Mouse (Mus musculus): ENCODE data around the gene Plekhs1. TPM values are rescaled to one million over a fixed set of nuclear protein-coding genes. Genes with fewer than 3 reads are reported as not detected.

Gene Plekhs1
- polyA plus RNA-seq (2015; fragmentation: Nextera tagmentation; extraction: Ambion mirVana), result 0.06 and 0.14 TPM in 2 replicates

DNA sequence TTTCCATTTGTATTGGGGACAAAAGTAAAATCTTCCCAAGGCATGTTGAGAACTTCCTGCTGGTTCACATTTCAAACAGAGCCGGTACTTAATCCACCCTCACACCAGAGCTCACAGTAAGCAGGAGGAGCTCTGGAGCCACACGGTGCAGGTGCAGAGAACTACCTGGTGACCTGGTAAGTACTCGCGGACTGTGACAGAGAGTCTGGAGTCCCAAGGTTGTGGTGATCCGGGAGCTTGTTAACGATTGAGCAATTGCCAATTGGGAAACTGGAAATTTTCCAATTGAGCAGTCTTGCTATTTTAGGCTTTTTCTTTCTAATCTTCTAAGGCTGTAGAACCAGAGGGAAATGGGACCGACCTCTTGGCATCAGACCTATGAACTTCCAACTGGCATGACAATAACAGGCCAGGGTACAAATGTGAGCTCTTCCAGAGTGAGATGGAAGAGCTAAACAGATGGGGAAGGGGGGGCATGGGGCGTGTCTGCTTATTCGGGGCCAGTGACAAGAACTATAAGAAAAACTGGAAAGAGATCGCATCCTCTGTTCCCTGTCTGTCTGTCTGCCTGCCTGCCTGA lies at the start of gene Plekhs1:
Plekhs1 (plus strand) TSS at position 119 of the 580 bp plus-strand sequence.
- Histone ChIP-seq H3K4me2 (no peak within 1 kb of the TSS), H3K4me1 (peaks cover 4% of the 10 kb centered on the region; the same call in 1 of the 2 replicates), H3K4me3 (no peak within 1 kb of the TSS), H3K27me3 (no peaks in the 10 kb centered on the region), H3K9ac (no peak within 1 kb of the TSS), H3K36me3 (ENCODE audit: poor library complexity, severe bottlenecking) (no peaks in the 10 kb centered on the region), H3K27ac (no peak within 1 kb of the TSS), H3K9me3 (replicated peaks) (no peaks in the 10 kb centered on the region)
- 55% methylated on average over 10 of the region's 10 CpGs for WGBS
- no peak for ATAC-seq

- Histone ChIP-seq H3K36me3 (ENCODE audit: poor library complexity, severe bottlenecking) (no peaks in the 10 kb centered on the region), H3K9me3 (replicated peaks) (no peaks in the 10 kb centered on the region), H3K27ac (no peak overlapping the region), H3K9ac (no peak overlapping the region), H3K4me2 (no peak overlapping the region), H3K4me1 (peaks cover 3% of the 10 kb centered on the region), H3K27me3 (no peaks in the 10 kb centered on the region), H3K4me3 (no peak overlapping the region)
- no peak for ATAC-seq
- WGBS, result 85% methylated on average over 4 of the region's 4 CpGs
Observed at GRCm38 (mm10) chr19:56418404-56418803, 43.0 kb upstream of the Plekhs1 start.

- WGBS, result 65% methylated on average over 9 of the region's 9 CpGs
- peaks cover 7% of the 10 kb centered on the region for H3K4me1 ChIP-seq
- no peak overlapping the region for H3K4me3 ChIP-seq
- no peak overlapping the region for H3K27ac ChIP-seq
- H3K9me3 ChIP-seq (replicated peaks), result no peaks in the 10 kb centered on the region
- H3K36me3 ChIP-seq (ENCODE audit: poor library complexity, severe bottlenecking), result no peaks in the 10 kb centered on the region
- no peaks in the 10 kb centered on the region for H3K27me3 ChIP-seq
- no peak overlapping the region for H3K9ac ChIP-seq
- H3K4me2 ChIP-seq, result no peak overlapping the region
- ATAC-seq, result no peak
Observed at GRCm38 (mm10) chr19:56419452-56419851, 42.0 kb upstream of the Plekhs1 start.

DNA sequence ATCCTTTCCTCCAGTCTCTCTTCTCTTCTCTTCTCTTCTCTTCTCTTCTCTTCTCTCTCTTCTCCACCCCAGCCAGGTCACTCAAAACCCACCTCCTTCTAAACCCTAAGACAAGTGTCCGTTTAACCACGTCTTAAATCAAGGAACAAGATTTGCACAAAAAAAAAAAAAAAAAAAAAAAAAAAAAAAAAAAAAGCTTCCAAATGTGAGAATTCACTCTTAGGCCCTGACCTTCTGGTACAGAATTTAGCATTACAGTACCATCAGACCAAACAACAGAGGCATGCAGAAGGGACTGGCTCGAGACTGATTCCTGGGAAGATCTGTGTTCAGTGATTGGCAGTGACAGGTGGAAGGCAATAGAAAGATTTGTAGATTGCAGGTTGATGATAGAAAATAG lies 41.1 kb upstream of the Plekhs1 start:
- peaks cover 10% of the 10 kb centered on the region for H3K4me1 ChIP-seq
- no peak overlapping the region for H3K4me2 ChIP-seq
- no peaks in the 10 kb centered on the region for H3K36me3 ChIP-seq (ENCODE audit: poor library complexity, severe bottlenecking)
- no peak for ATAC-seq
- H3K9ac ChIP-seq, result no peak overlapping the region
- no peaks in the 10 kb centered on the region for H3K27me3 ChIP-seq
- H3K4me3 ChIP-seq, result no peak overlapping the region
- no peaks in the 10 kb centered on the region for H3K9me3 ChIP-seq (replicated peaks)
- H3K27ac ChIP-seq, result no peak overlapping the region
- 85% methylated on average over 3 of the region's 3 CpGs for WGBS

GRCm38 (mm10) chr19:56422476-56423338 lies 38.7 kb upstream of the Plekhs1 start:
- H3K36me3 ChIP-seq (ENCODE audit: poor library complexity, severe bottlenecking), result no peaks in the 10 kb centered on the region
- ATAC-seq, result peak; percentile 48
- no peaks in the 10 kb centered on the region for H3K27me3 ChIP-seq
- peaks cover 16% of the 10 kb centered on the region for H3K4me1 ChIP-seq
- H3K4me3 ChIP-seq, result no peak overlapping the region
- no peak overlapping the region for H3K9ac ChIP-seq
- H3K9me3 ChIP-seq (replicated peaks), result no peaks in the 10 kb centered on the region
- H3K27ac ChIP-seq, result no peak overlapping the region
- H3K4me2 ChIP-seq, result no peak overlapping the region
- 33% methylated on average over 14 of the region's 14 CpGs for WGBS

GRCm38 (mm10) chr19:56423370-56423769 lies 38.1 kb upstream of the Plekhs1 start:
- H3K27me3 ChIP-seq, result no peaks in the 10 kb centered on the region
- no peaks in the 10 kb centered on the region for H3K9me3 ChIP-seq (replicated peaks)
- no peak overlapping the region for H3K27ac ChIP-seq
- H3K36me3 ChIP-seq (ENCODE audit: poor library complexity, severe bottlenecking), result no peaks in the 10 kb centered on the region
- peaks cover 16% of the 10 kb centered on the region for H3K4me1 ChIP-seq
- no peak overlapping the region for H3K4me2 ChIP-seq
- 51% methylated on average over 12 of the region's 12 CpGs for WGBS
- ATAC-seq, result peak; percentile 30; the same call in 1 of the 2 replicates
- no peak overlapping the region for H3K9ac ChIP-seq
- H3K4me3 ChIP-seq, result no peak overlapping the region

- H3K4me3 ChIP-seq, result no peak overlapping the region
- H3K9ac ChIP-seq, result no peak overlapping the region
- WGBS, result 77% methylated on average over 17 of the region's 17 CpGs
- no peak overlapping the region for H3K4me2 ChIP-seq
- H3K9me3 ChIP-seq (replicated peaks), result no peaks in the 10 kb centered on the region
- ATAC-seq, result no peak
- no peaks in the 10 kb centered on the region for H3K36me3 ChIP-seq (ENCODE audit: poor library complexity, severe bottlenecking)
- H3K27ac ChIP-seq, result no peak overlapping the region
- peaks cover 16% of the 10 kb centered on the region for H3K4me1 ChIP-seq
- no peaks in the 10 kb centered on the region for H3K27me3 ChIP-seq
Observed at GRCm38 (mm10) chr19:56424606-56425395, 36.6 kb upstream of the Plekhs1 start.

- Histone ChIP-seq H3K4me2 (no peak overlapping the region), H3K4me3 (no peak overlapping the region), H3K36me3 (ENCODE audit: poor library complexity, severe bottlenecking) (no peaks in the 10 kb centered on the region), H3K27ac (no peak overlapping the region), H3K4me1 (peaks cover 16% of the 10 kb centered on the region), H3K9ac (no peak overlapping the region), H3K9me3 (replicated peaks) (no peaks in the 10 kb centered on the region), H3K27me3 (no peaks in the 10 kb centered on the region)
- WGBS, result 64% methylated on average over 9 of the region's 9 CpGs
- no peak for ATAC-seq
Observed at GRCm38 (mm10) chr19:56425492-56425891, 35.9 kb upstream of the Plekhs1 start.

GRCm38 (mm10) chr19:56430369-56430768 lies 31.1 kb upstream of the Plekhs1 start:
- WGBS, result 79% methylated on average over 8 of the region's 8 CpGs
- no peak overlapping the region for H3K27ac ChIP-seq
- H3K4me1 ChIP-seq, result peaks cover 6% of the 10 kb centered on the region
- no peaks in the 10 kb centered on the region for H3K9me3 ChIP-seq (replicated peaks)
- no peak for ATAC-seq
- H3K4me2 ChIP-seq, result no peak overlapping the region
- no peak overlapping the region for H3K9ac ChIP-seq
- 0 out of 2 replicates have a peak, but pooled peaks cover 3% of the 10 kb centered on the region for H3K36me3 ChIP-seq (ENCODE audit: poor library complexity, severe bottlenecking)
- no peak overlapping the region for H3K4me3 ChIP-seq
- H3K27me3 ChIP-seq, result no peaks in the 10 kb centered on the region

- Histone ChIP-seq H3K36me3 (ENCODE audit: poor library complexity, severe bottlenecking) (0 out of 2 replicates have a peak, but pooled peaks cover 3% of the 10 kb centered on the region), H3K27me3 (no peaks in the 10 kb centered on the region), H3K9ac (no peak overlapping the region), H3K9me3 (replicated peaks) (no peaks in the 10 kb centered on the region), H3K27ac (no peak overlapping the region), H3K4me3 (no peak overlapping the region), H3K4me1 (no peaks in the 10 kb centered on the region), H3K4me2 (no peak overlapping the region)
- WGBS, result 84% methylated on average over 10 of the region's 10 CpGs
- ATAC-seq, result no peak
Observed at GRCm38 (mm10) chr19:56432706-56433105, 28.7 kb upstream of the Plekhs1 start.

GRCm38 (mm10) chr19:56433581-56433980 lies 27.9 kb upstream of the Plekhs1 start:
- no peak overlapping the region for H3K4me2 ChIP-seq
- 92% methylated on average over 7 of the region's 7 CpGs for WGBS
- H3K27ac ChIP-seq, result no peak overlapping the region
- no peaks in the 10 kb centered on the region for H3K27me3 ChIP-seq
- H3K4me1 ChIP-seq, result no peaks in the 10 kb centered on the region
- ATAC-seq, result no peak
- 0 out of 2 replicates have a peak, but pooled peaks cover 3% of the 10 kb centered on the region for H3K36me3 ChIP-seq (ENCODE audit: poor library complexity, severe bottlenecking)
- no peak overlapping the region for H3K4me3 ChIP-seq
- H3K9me3 ChIP-seq (replicated peaks), result no peaks in the 10 kb centered on the region
- no peak overlapping the region for H3K9ac ChIP-seq

GRCm38 (mm10) chr19:56436380-56436779 lies 25.1 kb upstream of the Plekhs1 start:
- H3K9ac ChIP-seq, result no peak overlapping the region

More at GRCm38 (mm10) chr19:56436380-56436779, 25.1 kb upstream of the Plekhs1 start:
- H3K4me3 ChIP-seq, result no peak overlapping the region
- H3K4me1 ChIP-seq, result no peaks in the 10 kb centered on the region
- 90% methylated on average over 13 of the region's 13 CpGs for WGBS
- 0 out of 2 replicates have a peak, but pooled peaks cover 3% of the 10 kb centered on the region for H3K36me3 ChIP-seq (ENCODE audit: poor library complexity, severe bottlenecking)
- no peak overlapping the region for H3K4me2 ChIP-seq
- H3K27ac ChIP-seq, result no peak overlapping the region
- no peaks in the 10 kb centered on the region for H3K9me3 ChIP-seq (replicated peaks)
- H3K27me3 ChIP-seq, result no peaks in the 10 kb centered on the region
- no peak for ATAC-seq
